Mouse (Mus musculus): ENCODE measurements around the gene Mrps5. TPM values are rescaled to one million over a fixed set of nuclear protein-coding genes. Genes with fewer than 3 reads are reported as not detected.

Mrps5 gene
- total and polyA plus RNA-seq, 3 experiments, result 124 to 1,057 (median 124) TPM

- DNase-seq (ENCODE audit: low read depth, low spot score), result no peak
- H3K36me3 ChIP-seq (ENCODE audit: control insufficient read depth in 1 of 2, insufficient read depth in 2 of 2, low read length in 2 of 2), result no peaks in the 10 kb centered on the region
- TF ChIP-seq ZNF384 (IDR thresholded peaks at IDR 0.05; ENCODE audit: low read depth, low read length), result no peak
- no peak for TF ChIP-seq CHD2 (IDR thresholded peaks at IDR 0.05; ENCODE audit: low read length)
- no peak for TF ChIP-seq MEF2A (IDR thresholded peaks at IDR 0.05; ENCODE audit: extremely low read depth, insufficient replicate concordance, low read depth, low read length, poor library complexity, severe bottlenecking)
- no peaks in the 10 kb centered on the region for H3K4me1 ChIP-seq (ENCODE audit: control insufficient read depth in 1 of 2, insufficient read depth in 2 of 2, low read length in 2 of 2)
- H3K9me3 ChIP-seq (replicated peaks; ENCODE audit: insufficient read depth, low read length), result no peaks in the 10 kb centered on the region
- no peak overlapping the region for H3K4me3 ChIP-seq (ENCODE audit: control insufficient read depth in 1 of 2, insufficient read depth in 1 of 2, low read depth in 2 of 2, low read length in 2 of 2)
- H3K79me2 ChIP-seq (ENCODE audit: control insufficient read depth, insufficient read depth, low read length, poor library complexity), result no peaks in the 10 kb centered on the region
- H3K27me3 ChIP-seq (ENCODE audit: control insufficient read depth in 1 of 2, insufficient read depth in 2 of 2, low read length in 2 of 2), result no peaks in the 10 kb centered on the region; a peak in 1 of 4 replicates
- no peak overlapping the region for H3K27ac ChIP-seq (ENCODE audit: control insufficient read depth, low read depth, low read length)
- no peak overlapping the region for H3K9ac ChIP-seq (ENCODE audit: control insufficient read depth, low read depth, low read length, poor library complexity, severe bottlenecking)
These were observed 49.5 kb upstream of the Mrps5 start for GRCm38 (mm10) chr2:127537548-127537947.

GRCm38 (mm10) chr2:127539494-127539893 lies 47.5 kb upstream of the Mrps5 start:
- H3K27me3 ChIP-seq (ENCODE audit: control insufficient read depth in 1 of 2, insufficient read depth in 2 of 2, low read length in 2 of 2), result no peaks in the 10 kb centered on the region; a peak in 2 of 4 replicates
- TF ChIP-seq RAD21 (IDR thresholded peaks at IDR 0.05; ENCODE audit: low read depth, low read length) (peak; percentile 5), MYC (IDR thresholded peaks at IDR 0.05; ENCODE audit: low read depth, low read length) (no peak), UBTF (IDR thresholded peaks at IDR 0.05; ENCODE audit: borderline replicate concordance, insufficient read depth, low read depth, low read length) (no peak), ZMIZ1 (IDR thresholded peaks at IDR 0.05; ENCODE audit: low read depth, low read length) (no peak), CHD1 (IDR thresholded peaks at IDR 0.05; ENCODE audit: low read depth, low read length) (no peak), GABPA (IDR thresholded peaks at IDR 0.05; ENCODE audit: low read depth, low read length) (no peak), MXI1 (IDR thresholded peaks at IDR 0.05; ENCODE audit: low read depth, low read length) (no peak), JUND (IDR thresholded peaks at IDR 0.05; ENCODE audit: low read depth, low read length) (no peak), TAL1 (IDR thresholded peaks at IDR 0.05; ENCODE audit: low read length) (no peak), ELF1 (IDR thresholded peaks at IDR 0.05; ENCODE audit: low read depth, low read length) (no peak), USF2 (IDR thresholded peaks at IDR 0.05; ENCODE audit: borderline replicate concordance in 1 of 2, insufficient read depth in 1 of 2, low read depth in 1 of 2, low read length in 2 of 2) (no peak), CTCF (IDR thresholded peaks at IDR 0.05 in 2 of 3, conservative IDR thresholded peaks at IDR 0.05 in 1 of 3; ENCODE audit: control insufficient read depth in 1 of 3, insufficient read depth in 1 of 3, low read depth in 2 of 3, low read length in 3 of 3, poor library complexity in 1 of 3, severe bottlenecking in 1 of 3) (peak; percentile 34 to 44 (median 43)), SMC3 (IDR thresholded peaks at IDR 0.05; ENCODE audit: low read depth, low read length) (peak; percentile 44), NELFE (IDR thresholded peaks at IDR 0.05; ENCODE audit: low read depth, low read length) (no peak)
- peak; percentile 24 for DNase-seq (ENCODE audit: low read depth, low spot score)

More at GRCm38 (mm10) chr2:127539494-127539893, 47.5 kb upstream of the Mrps5 start:
- Histone ChIP-seq H3K4me3 (ENCODE audit: control insufficient read depth in 1 of 2, insufficient read depth in 1 of 2, low read depth in 2 of 2, low read length in 2 of 2) (no peak overlapping the region), H3K36me3 (ENCODE audit: control insufficient read depth in 1 of 2, insufficient read depth in 2 of 2, low read length in 2 of 2) (no peaks in the 10 kb centered on the region), H3K9ac (ENCODE audit: control insufficient read depth, low read depth, low read length, poor library complexity, severe bottlenecking) (no peak overlapping the region), H3K27ac (ENCODE audit: control insufficient read depth, low read depth, low read length) (no peak overlapping the region), H3K4me1 (ENCODE audit: control insufficient read depth in 1 of 2, insufficient read depth in 2 of 2, low read length in 2 of 2) (no peaks in the 10 kb centered on the region), H3K9me3 (replicated peaks; ENCODE audit: insufficient read depth, low read length) (no peaks in the 10 kb centered on the region), H3K79me2 (ENCODE audit: control insufficient read depth, insufficient read depth, low read length, poor library complexity) (no peaks in the 10 kb centered on the region)

All from MEL (cell line).